Mouse (Mus musculus) stomach, postnatal 0 days (tissue): ENCODE results near the gene Camsap3.

Experiments used
- CTCF ChIP-seq: IDR thresholded peaks from 2 replicates; pipeline ENCODE4 v1.5.1; 2016; ENCODE audit warnings: antibody characterized with exemption, low read depth, mild to moderate bottlenecking, moderate library complexity
- EP300 ChIP-seq: optimal IDR thresholded peaks from 2 replicates; pipeline ENCODE3; 2016; ENCODE audit warnings: antibody characterized with exemption

DNA sequence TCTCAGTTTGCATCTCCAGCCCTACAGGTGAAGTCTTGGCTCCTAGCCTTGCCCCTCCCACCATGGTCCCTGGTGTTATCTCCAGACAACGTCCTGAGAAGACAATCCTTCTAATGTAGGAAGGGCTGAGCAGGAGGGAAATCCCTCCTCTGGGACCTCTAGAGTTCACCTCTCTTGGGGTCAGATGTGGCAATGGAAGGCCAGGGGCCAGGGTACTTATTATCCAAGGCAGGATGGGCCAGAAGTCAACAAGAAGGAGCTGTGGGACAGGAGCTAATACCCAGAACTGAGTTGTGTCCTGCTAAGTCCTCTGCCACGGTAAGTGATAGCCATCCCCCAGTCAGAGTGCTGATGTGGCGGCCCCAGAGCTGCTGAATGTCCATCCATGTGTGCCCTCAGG is 68.4 kb downstream of the Camsap3 start, which contains the start of gene Retn:
- TF ChIP-seq CTCF = no peak
- TF ChIP-seq EP300 = no peak
